Mouse (Mus musculus): Measurements from ENCODE around the gene Fbf1. TPM values are rescaled to one million over a fixed set of nuclear protein-coding genes. Genes with fewer than 3 reads are reported as not detected.
A peak's percentile ranks its signal among the peaks of the same experiment; 100 is the strongest.

Gene Fbf1
- polyA plus RNA-seq, 1 experiment from 2014 or later = 6.1 TPM

GRCm38 (mm10) chr11:116150960-116151359 lies 17.0 kb downstream of the Fbf1 start:
- H3K4me1 ChIP-seq (replicated peaks) = peaks cover 34% of the 10 kb centered on the region
- no peak overlapping the region for H3K4me3 ChIP-seq (replicated peaks)
- WGBS (ENCODE audit: insufficient replicate concordance) = 53% methylated on average over 2 of the region's 2 CpGs
- H3K36me3 ChIP-seq (replicated peaks) = peaks cover 47% of the 10 kb centered on the region
- ATAC-seq (ENCODE audit: insufficient read depth) = peak; percentile 93
- H3K9me3 ChIP-seq (replicated peaks) = no peaks in the 10 kb centered on the region
- H3K27me3 ChIP-seq = no peaks in the 10 kb centered on the region
- no peak overlapping the region for H3K9ac ChIP-seq
- peak overlapping the region; percentile 82 for H3K27ac ChIP-seq (replicated peaks)
- peak overlapping the region; percentile 36 for H3K4me2 ChIP-seq

- no peak overlapping the region for H3K27ac ChIP-seq (replicated peaks)
- no peaks in the 10 kb centered on the region for H3K27me3 ChIP-seq
- WGBS (ENCODE audit: insufficient replicate concordance) = 78% methylated on average over 6 of the region's 6 CpGs
- H3K4me3 ChIP-seq (replicated peaks) = no peak overlapping the region
- no peak overlapping the region for H3K4me2 ChIP-seq
- no peak for ATAC-seq (ENCODE audit: insufficient read depth)
- H3K9ac ChIP-seq = no peak overlapping the region
- peaks cover 37% of the 10 kb centered on the region for H3K4me1 ChIP-seq (replicated peaks)
- peaks cover 63% of the 10 kb centered on the region for H3K36me3 ChIP-seq (replicated peaks)
- H3K9me3 ChIP-seq (replicated peaks) = no peaks in the 10 kb centered on the region
These were observed 18.6 kb downstream of the Fbf1 start for GRCm38 (mm10) chr11:116149341-116149740.

GRCm38 (mm10) chr11:116148761-116149221 lies 19.2 kb downstream of the Fbf1 start:
- H3K27ac ChIP-seq (replicated peaks) = no peak overlapping the region
- no peak overlapping the region for H3K4me3 ChIP-seq (replicated peaks)
- no peak overlapping the region for H3K9ac ChIP-seq
- H3K9me3 ChIP-seq (replicated peaks) = no peaks in the 10 kb centered on the region
- WGBS (ENCODE audit: insufficient replicate concordance) = 81% methylated on average over 20 of the region's 20 CpGs
- peaks cover 60% of the 10 kb centered on the region for H3K36me3 ChIP-seq (replicated peaks)
- no peak for ATAC-seq (ENCODE audit: insufficient read depth)
- peaks cover 42% of the 10 kb centered on the region for H3K4me1 ChIP-seq (replicated peaks)
- H3K4me2 ChIP-seq = no peak overlapping the region
- no peaks in the 10 kb centered on the region for H3K27me3 ChIP-seq

GRCm38 (mm10) chr11:116146294-116146985 lies 21.5 kb downstream of the Fbf1 start:
- Histone ChIP-seq H3K4me2 (no peak overlapping the region), H3K36me3 (replicated peaks) (peaks cover 49% of the 10 kb centered on the region), H3K4me3 (replicated peaks) (no peak overlapping the region), H3K4me1 (replicated peaks) (peaks cover 52% of the 10 kb centered on the region), H3K27me3 (no peaks in the 10 kb centered on the region), H3K9ac (no peak overlapping the region), H3K27ac (replicated peaks) (0 out of 2 replicates have a peak overlapping the region, but pooled peaks have one; percentile 45), H3K9me3 (replicated peaks) (no peaks in the 10 kb centered on the region)
- no peak for ATAC-seq (ENCODE audit: insufficient read depth)
- 83% methylated on average over 25 of the region's 25 CpGs for WGBS (ENCODE audit: insufficient replicate concordance)

- Histone ChIP-seq H3K27ac (replicated peaks) (0 out of 2 replicates have a peak overlapping the region, but pooled peaks have one; percentile 45), H3K4me3 (replicated peaks) (no peak overlapping the region), H3K9ac (no peak overlapping the region), H3K36me3 (replicated peaks) (peaks cover 46% of the 10 kb centered on the region), H3K27me3 (no peaks in the 10 kb centered on the region), H3K4me1 (replicated peaks) (peaks cover 45% of the 10 kb centered on the region), H3K4me2 (no peak overlapping the region), H3K9me3 (replicated peaks) (no peaks in the 10 kb centered on the region)
- 84% methylated on average over 18 of the region's 18 CpGs for WGBS (ENCODE audit: insufficient replicate concordance)
- ATAC-seq (ENCODE audit: insufficient read depth) = no peak
These were observed 22.3 kb downstream of the Fbf1 start for GRCm38 (mm10) chr11:116145481-116146293.

- no peak overlapping the region for H3K4me3 ChIP-seq (replicated peaks)
- H3K27ac ChIP-seq (replicated peaks) = peak overlapping the region; percentile 79
- WGBS (ENCODE audit: insufficient replicate concordance) = 64% methylated on average over 3 of the region's 3 CpGs
- H3K4me1 ChIP-seq (replicated peaks) = peaks cover 51% of the 10 kb centered on the region
- H3K4me2 ChIP-seq = peak overlapping the region; percentile 43; the same call in 1 of the 2 replicates
- H3K36me3 ChIP-seq (replicated peaks) = peaks cover 34% of the 10 kb centered on the region; the same call in 1 of the 2 replicates
- no peak overlapping the region for H3K9ac ChIP-seq
- ATAC-seq (ENCODE audit: insufficient read depth) = peak; percentile 7; the same call in 1 of the 2 replicates
- H3K9me3 ChIP-seq (replicated peaks) = no peaks in the 10 kb centered on the region
- H3K27me3 ChIP-seq = no peaks in the 10 kb centered on the region
These were observed 24.5 kb downstream of the Fbf1 start for GRCm38 (mm10) chr11:116143468-116143867.

DNA sequence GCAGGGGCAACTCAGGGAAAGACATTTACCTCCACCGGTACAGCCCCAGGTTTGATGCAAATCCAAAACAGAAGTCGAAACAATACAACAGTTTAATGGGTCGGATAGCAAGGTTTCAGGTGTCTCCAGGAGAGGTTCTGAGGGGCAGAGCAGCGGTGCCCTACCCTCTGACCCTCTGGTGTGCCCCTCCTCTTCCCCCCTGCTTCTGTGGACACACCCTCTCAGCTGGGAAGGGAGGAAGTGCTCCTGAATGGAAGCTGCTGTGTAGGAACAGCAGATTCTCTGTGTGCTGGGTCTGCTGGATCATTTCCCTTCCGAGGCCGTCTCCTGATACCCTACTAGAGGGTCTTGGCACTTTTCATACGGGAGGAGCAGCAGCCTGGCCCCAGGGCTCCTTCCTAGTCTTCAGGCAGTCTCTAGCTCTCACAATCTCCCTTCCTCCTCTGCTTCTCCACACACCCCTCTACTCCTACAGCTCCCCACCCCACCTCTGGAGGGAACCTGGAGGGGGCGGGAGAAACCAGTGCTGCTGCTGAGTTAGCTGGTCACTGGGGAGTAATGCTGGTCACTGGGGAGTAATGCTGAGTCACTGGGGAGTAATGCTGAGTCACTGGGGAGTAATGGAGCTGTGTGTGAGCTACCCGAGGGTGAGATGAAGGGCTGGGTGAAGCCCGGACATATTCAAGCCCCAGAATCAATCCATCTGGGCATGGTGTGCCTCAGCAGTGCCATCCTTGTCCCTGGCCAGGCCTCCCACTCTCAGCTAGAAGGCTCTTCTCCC lies 25.6 kb downstream of the Fbf1 start:
- Histone ChIP-seq H3K4me2 (peak overlapping the region; percentile 29), H3K36me3 (replicated peaks) (peaks cover 28% of the 10 kb centered on the region; the same call in 1 of the 2 replicates), H3K4me3 (replicated peaks) (no peak overlapping the region), H3K9ac (no peak overlapping the region), H3K9me3 (replicated peaks) (no peaks in the 10 kb centered on the region), H3K27me3 (no peaks in the 10 kb centered on the region), H3K27ac (replicated peaks) (peak overlapping the region; percentile 79), H3K4me1 (replicated peaks) (peaks cover 62% of the 10 kb centered on the region)
- WGBS (ENCODE audit: insufficient replicate concordance) = 69% methylated on average over 10 of the region's 10 CpGs
- peak; percentile 46 for ATAC-seq (ENCODE audit: insufficient read depth)

DNA sequence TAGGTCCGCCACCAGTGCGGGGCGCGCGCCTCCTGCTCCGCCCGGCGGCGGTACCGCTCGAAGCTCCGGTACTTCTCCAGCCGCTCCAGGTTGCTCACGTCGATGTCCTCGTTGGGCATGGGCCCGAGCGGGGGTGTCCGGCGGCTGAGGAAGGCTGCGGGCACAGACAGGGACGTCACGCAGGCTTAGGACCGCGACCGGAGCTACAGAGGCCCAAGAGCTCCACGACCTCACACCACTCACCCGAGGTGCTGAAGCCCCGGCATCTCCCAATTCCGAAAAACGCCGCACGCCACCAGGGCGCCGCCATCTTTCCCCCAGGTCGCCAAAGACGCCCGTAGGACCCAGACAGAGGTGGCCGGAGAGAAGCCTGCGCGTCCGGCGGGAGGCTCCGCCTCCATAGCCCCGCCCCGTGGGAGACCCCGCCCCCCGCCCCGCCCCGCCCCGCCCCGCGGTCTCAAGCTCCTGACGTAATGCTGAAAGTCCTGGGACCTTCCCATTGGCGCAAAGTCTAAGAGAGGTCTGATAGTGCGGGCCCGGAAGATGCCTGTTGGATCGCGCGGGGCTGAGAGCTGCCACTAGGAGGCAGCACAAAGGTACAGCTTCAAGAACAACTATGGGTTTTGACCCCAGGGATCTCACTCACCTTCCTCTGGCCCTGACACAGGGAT lies 29.4 kb downstream of the Fbf1 start, which contains the start of gene Mrpl38:
Mrpl38 (minus strand) TSS at position 401 of the 671 bp plus-strand sequence.
- Histone ChIP-seq H3K4me1 (replicated peaks) (peaks cover 62% of the 10 kb centered on the region), H3K27ac (replicated peaks) (peak within 1 kb of the TSS; percentile 80), H3K36me3 (replicated peaks) (peaks cover 20% of the 10 kb centered on the region; the same call in 1 of the 2 replicates), H3K4me2 (peak within 1 kb of the TSS; percentile 83), H3K9me3 (replicated peaks) (no peaks in the 10 kb centered on the region), H3K9ac (peak within 1 kb of the TSS; percentile 77), H3K27me3 (no peaks in the 10 kb centered on the region), H3K4me3 (replicated peaks) (peak within 1 kb of the TSS; percentile 83)
- ATAC-seq (ENCODE audit: insufficient read depth) = peak; percentile 90
- WGBS (ENCODE audit: insufficient replicate concordance) = under 1% methylated on average over 60 of the region's 60 CpGs

GRCm38 (mm10) chr11:116138096-116138467 lies 29.9 kb downstream of the Fbf1 start:
- H3K4me3 ChIP-seq (replicated peaks) = peak overlapping the region; percentile 83
- no peaks in the 10 kb centered on the region for H3K9me3 ChIP-seq (replicated peaks)
- H3K27me3 ChIP-seq = no peaks in the 10 kb centered on the region
- H3K9ac ChIP-seq = peak overlapping the region; percentile 77
- peaks cover 20% of the 10 kb centered on the region; the same call in 1 of the 2 replicates for H3K36me3 ChIP-seq (replicated peaks)
- peaks cover 57% of the 10 kb centered on the region for H3K4me1 ChIP-seq (replicated peaks)
- H3K4me2 ChIP-seq = peak overlapping the region; percentile 83
- under 1% methylated on average over 20 of the region's 20 CpGs for WGBS (ENCODE audit: insufficient replicate concordance)
- peak overlapping the region; percentile 80 for H3K27ac ChIP-seq (replicated peaks)
- ATAC-seq (ENCODE audit: insufficient read depth) = no peak

DNA sequence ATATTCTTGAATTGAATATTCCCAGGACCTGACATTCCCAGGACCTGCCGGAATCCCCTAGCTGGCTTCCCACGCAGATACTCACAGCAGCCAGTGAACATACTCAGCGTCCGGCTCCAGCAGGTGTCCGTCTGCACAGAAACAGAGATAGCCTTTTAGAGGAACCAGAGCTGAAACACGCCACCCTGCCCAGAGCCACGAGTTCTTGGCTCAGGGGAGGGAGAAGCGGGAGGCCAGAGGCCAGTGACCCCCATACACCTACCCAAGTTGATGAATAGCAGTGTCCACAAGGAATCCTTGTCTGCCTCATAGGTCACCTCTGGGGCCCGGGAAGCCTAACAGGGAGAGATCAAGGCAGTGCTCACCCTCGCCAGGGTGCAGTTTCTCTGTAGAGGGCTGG lies 33.8 kb downstream of the Fbf1 start:
- 78% methylated on average over 10 of the region's 10 CpGs for WGBS (ENCODE audit: insufficient replicate concordance)
- no peaks in the 10 kb centered on the region for H3K27me3 ChIP-seq
- H3K9me3 ChIP-seq (replicated peaks) = no peaks in the 10 kb centered on the region
- ATAC-seq (ENCODE audit: insufficient read depth) = no peak
- H3K36me3 ChIP-seq (replicated peaks) = peaks cover 33% of the 10 kb centered on the region; the same call in 1 of the 2 replicates
- H3K4me1 ChIP-seq (replicated peaks) = peaks cover 52% of the 10 kb centered on the region
- no peak overlapping the region for H3K27ac ChIP-seq (replicated peaks)
- no peak overlapping the region for H3K9ac ChIP-seq
- H3K4me2 ChIP-seq = no peak overlapping the region
- no peak overlapping the region for H3K4me3 ChIP-seq (replicated peaks)

Measured in liver, embryonic 15.5 days (tissue).